In genomic region chr4:47295547-47295946, GRCm38 (mm10) we compare ENCODE assay signal across 9 mouse cellular contexts. TPM values are rescaled to one million over a fixed set of nuclear protein-coding genes. Genes with fewer than 3 reads are reported as not detected.
DNase-seq lines count a peak whose midpoint lies in the region; ATAC-seq lines count a peak whose summit lies in the region.
"Had no signal": no experiment of that assay in that cellular context is flagged by ENCODE, and none has a peak within 500 bp of the region (broad histone marks: within the 10 kb centered on the region; RNA-seq: fewer than 3 reads in every experiment).

No protein-coding gene starts in this region.

- no peak for DNase-seq in cerebellum, adult 8-10 months
- peak; percentile 32 to 75 for DNase-seq in urinary bladder, postnatal 36 days (ENCODE audit: low spot score in 2 of 2)
- no peak for DNase-seq in urinary bladder, postnatal 4 days (ENCODE audit: low spot score in 2 of 2)
- peak; percentile 67 to 68 for DNase-seq in heart, postnatal 36 days
- no peak for DNase-seq in layer of hippocampus, adult 8-10 months (ENCODE audit: low spot score in 2 of 2)
- DNase-seq in kidney, adult 9 months = no peak
- no peak for DNase-seq in spleen, postnatal 10 days (ENCODE audit: low spot score in 2 of 2)

- intact Hi-C loops in heart, postnatal 36 days (cut with DNase I) = no loop called here

- 0 out of 2 replicates have a peak, but pooled peaks have one; percentile 16 for ATAC-seq in cerebellum, adult (ENCODE audit: insufficient number of reproducible peaks, low FRiP score, low TSS enrichment)
- ATAC-seq: activated CD4-positive, CD25-positive, alpha-beta regulatory T cell, adult 4 months had no signal

RNA-seq across cellular contexts. Expression of gene Tgfbr1, which starts 57.5 kb away (rescaled TPM):
- total RNA-seq in heart, postnatal 36 days (2021) = 10 to 100 TPM; 16.2 to 18.7 TPM
- total RNA-seq in layer of hippocampus, adult 8-10 months (2022) = 10 to 100 TPM; 18.2 to 54.5 (median 38.4) TPM

Comparison
In these comparisons a context has a peak if more than half of its experiments do, and no peak if none do; other contexts are left out.
1. DNase-seq: peak in urinary bladder, postnatal 36 days (2 of 2) and heart, postnatal 36 days (2 of 2); none in cerebellum, adult 8-10 months (single experiment), urinary bladder, postnatal 4 days (0 of 2), layer of hippocampus, adult 8-10 months (0 of 2), kidney, adult 9 months (single experiment) and spleen, postnatal 10 days (0 of 2).